Mouse (Mus musculus): ENCODE measurements around the gene Rasgef1b.

GRCm38 (mm10) chr5:99526797-99527201 lies 202.1 kb downstream of the Rasgef1b start:
- TF ChIP-seq POLR2A (IDR thresholded peaks at IDR 0.05; ENCODE audit: extremely low read depth, insufficient read depth, low read length) (no peak), CTCF (IDR thresholded peaks at IDR 0.05; ENCODE audit: extremely low read depth, insufficient read depth, low read length) (no peak)

Measured in cortical plate, adult 2 months (tissue).